Mouse (Mus musculus): ENCODE measurements around the gene Cdk8. TPM values are rescaled to one million over a fixed set of nuclear protein-coding genes. Genes with fewer than 3 reads are reported as not detected.
A peak's percentile ranks its signal among the peaks of the same experiment; 100 is the strongest.

Cdk8 gene
- polyA plus RNA-seq, 1 experiment, result 34.5 TPM

DNA sequence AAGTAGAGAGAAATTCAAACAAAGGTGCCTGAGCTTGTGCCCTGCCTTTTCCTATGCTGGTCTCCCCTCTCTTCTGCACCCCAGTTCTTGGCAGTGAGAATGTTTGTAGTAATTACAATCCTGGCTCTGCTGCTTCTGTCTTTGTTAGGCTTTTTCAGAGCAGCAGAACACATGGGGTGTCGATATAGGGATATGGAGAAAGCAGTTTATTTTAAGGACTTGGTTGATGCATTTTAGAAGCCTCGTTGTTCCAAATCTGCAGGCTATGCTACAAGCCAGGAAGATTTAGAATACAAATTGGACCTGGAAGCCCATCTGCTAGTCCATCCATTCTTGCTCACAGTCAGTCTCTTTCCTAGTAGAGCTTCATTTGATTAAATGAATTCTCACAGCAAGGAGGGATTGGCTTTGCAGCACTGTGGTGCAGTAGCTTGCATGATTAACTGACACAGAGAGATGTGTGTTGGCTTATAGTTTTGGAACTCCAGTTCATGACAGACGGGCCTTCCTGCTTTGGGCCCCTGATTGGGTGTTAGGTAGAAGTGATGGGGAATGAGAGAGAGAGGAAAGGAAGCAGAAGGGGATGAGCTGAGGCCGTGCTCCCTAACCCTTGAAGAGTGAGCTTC, 43.5 kb downstream of the Cdk8 start:
- Histone ChIP-seq H3K4me3 (ENCODE audit: insufficient read depth, low read depth, low read length) (no peak overlapping the region), H3K27ac (ENCODE audit: insufficient read depth, low read depth, low read length) (no peak overlapping the region), H3K27me3 (replicated peaks; ENCODE audit: control insufficient read depth, insufficient read depth, low read length) (no peaks in the 10 kb centered on the region), H3K36me3 (ENCODE audit: control insufficient read depth, insufficient read depth, low read length) (no peaks in the 10 kb centered on the region; the same call in none of the 2 replicates), H3K4me1 (ENCODE audit: control insufficient read depth, insufficient read depth, low read length) (peaks cover 5% of the 10 kb centered on the region; the same call in 1 of the 2 replicates)
- TF ChIP-seq POLR2A (IDR thresholded peaks at IDR 0.05; ENCODE audit: low read depth, low read length) (no peak), CTCF (conservative IDR thresholded peaks at IDR 0.05; ENCODE audit: insufficient read depth, insufficient read length, low read depth, low read length) (no peak)
- WGBS, result 82% methylated on average over 4 of the region's 4 CpGs
- DNase-seq, result no peak

DNA sequence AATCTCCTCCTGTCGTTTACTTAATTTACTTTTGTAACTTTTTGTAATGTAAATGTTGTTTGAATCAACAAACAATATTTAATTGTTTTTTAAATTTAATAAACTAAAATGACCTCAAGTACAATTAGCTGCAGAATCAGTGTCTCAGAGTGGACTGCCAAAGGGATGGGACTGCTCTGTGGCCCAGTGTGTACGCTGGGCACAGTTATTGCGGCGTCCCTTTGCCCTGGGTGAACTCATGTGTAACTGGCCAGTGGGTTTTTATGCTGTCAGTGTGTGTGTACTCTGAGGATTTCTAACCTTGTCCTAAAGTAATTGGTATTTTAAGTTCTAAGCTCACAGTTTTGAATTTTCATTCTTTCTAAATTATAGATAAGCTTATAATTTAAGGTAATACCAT, 46.5 kb downstream of the Cdk8 start:
- Histone ChIP-seq H3K36me3 (ENCODE audit: control insufficient read depth, insufficient read depth, low read length) (no peaks in the 10 kb centered on the region; the same call in none of the 2 replicates), H3K4me3 (ENCODE audit: insufficient read depth, low read depth, low read length) (no peak overlapping the region), H3K4me1 (ENCODE audit: control insufficient read depth, insufficient read depth, low read length) (peaks cover 5% of the 10 kb centered on the region; the same call in 1 of the 2 replicates), H3K27ac (ENCODE audit: insufficient read depth, low read depth, low read length) (no peak overlapping the region), H3K27me3 (replicated peaks; ENCODE audit: control insufficient read depth, insufficient read depth, low read length) (no peaks in the 10 kb centered on the region)
- no peak for TF ChIP-seq CTCF (conservative IDR thresholded peaks at IDR 0.05; ENCODE audit: insufficient read depth, insufficient read length, low read depth, low read length)
- no peak for TF ChIP-seq POLR2A (IDR thresholded peaks at IDR 0.05; ENCODE audit: low read depth, low read length)
- 55% methylated on average over 4 of the region's 4 CpGs for WGBS
- DNase-seq, result peak; percentile 42

DNA sequence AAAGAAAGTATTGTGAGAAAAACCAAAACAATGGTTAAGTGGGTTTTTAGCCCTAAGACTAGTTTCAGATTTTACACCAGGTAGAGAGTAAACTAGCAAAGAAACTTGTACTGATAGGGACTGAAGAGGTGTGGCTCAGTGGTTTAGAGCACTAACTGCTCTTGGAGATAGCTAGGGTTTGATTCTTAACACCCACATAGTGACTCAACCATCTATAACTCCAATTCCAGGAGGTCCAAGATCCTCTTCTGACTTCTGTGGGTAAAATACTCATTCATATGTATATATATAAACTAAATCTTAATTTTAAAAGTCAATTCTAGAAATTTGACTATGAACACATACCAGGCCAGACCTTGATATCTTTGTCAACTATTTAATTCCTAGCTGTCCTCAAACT, 49.0 kb downstream of the Cdk8 start:
- DNase-seq, result no peak
- TF ChIP-seq CTCF (conservative IDR thresholded peaks at IDR 0.05; ENCODE audit: insufficient read depth, insufficient read length, low read depth, low read length) (no peak), POLR2A (IDR thresholded peaks at IDR 0.05; ENCODE audit: low read depth, low read length) (no peak)
- H3K4me3 ChIP-seq (ENCODE audit: insufficient read depth, low read depth, low read length), result no peak overlapping the region
- H3K36me3 ChIP-seq (ENCODE audit: control insufficient read depth, insufficient read depth, low read length), result no peaks in the 10 kb centered on the region; the same call in 1 of the 2 replicates
- no peak overlapping the region for H3K27ac ChIP-seq (ENCODE audit: insufficient read depth, low read depth, low read length)
- H3K4me1 ChIP-seq (ENCODE audit: control insufficient read depth, insufficient read depth, low read length), result peaks cover 5% of the 10 kb centered on the region; the same call in 1 of the 2 replicates
- H3K27me3 ChIP-seq (replicated peaks; ENCODE audit: control insufficient read depth, insufficient read depth, low read length), result no peaks in the 10 kb centered on the region

- H3K27ac ChIP-seq (ENCODE audit: insufficient read depth, low read depth, low read length), result no peak overlapping the region
- TF ChIP-seq CTCF (conservative IDR thresholded peaks at IDR 0.05; ENCODE audit: insufficient read depth, insufficient read length, low read depth, low read length) (no peak), POLR2A (IDR thresholded peaks at IDR 0.05; ENCODE audit: low read depth, low read length) (no peak)
- WGBS, result 71% methylated on average over 4 of the region's 4 CpGs
- DNase-seq, result no peak
- H3K4me1 ChIP-seq (ENCODE audit: control insufficient read depth, insufficient read depth, low read length), result peaks cover 5% of the 10 kb centered on the region; the same call in 1 of the 2 replicates
- no peaks in the 10 kb centered on the region for H3K27me3 ChIP-seq (replicated peaks; ENCODE audit: control insufficient read depth, insufficient read depth, low read length)
- H3K4me3 ChIP-seq (ENCODE audit: insufficient read depth, low read depth, low read length), result no peak overlapping the region
- H3K36me3 ChIP-seq (ENCODE audit: control insufficient read depth, insufficient read depth, low read length), result peaks cover 2% of the 10 kb centered on the region; the same call in 1 of the 2 replicates
Observed at GRCm38 (mm10) chr5:146281241-146281818, 50.3 kb downstream of the Cdk8 start.

DNA sequence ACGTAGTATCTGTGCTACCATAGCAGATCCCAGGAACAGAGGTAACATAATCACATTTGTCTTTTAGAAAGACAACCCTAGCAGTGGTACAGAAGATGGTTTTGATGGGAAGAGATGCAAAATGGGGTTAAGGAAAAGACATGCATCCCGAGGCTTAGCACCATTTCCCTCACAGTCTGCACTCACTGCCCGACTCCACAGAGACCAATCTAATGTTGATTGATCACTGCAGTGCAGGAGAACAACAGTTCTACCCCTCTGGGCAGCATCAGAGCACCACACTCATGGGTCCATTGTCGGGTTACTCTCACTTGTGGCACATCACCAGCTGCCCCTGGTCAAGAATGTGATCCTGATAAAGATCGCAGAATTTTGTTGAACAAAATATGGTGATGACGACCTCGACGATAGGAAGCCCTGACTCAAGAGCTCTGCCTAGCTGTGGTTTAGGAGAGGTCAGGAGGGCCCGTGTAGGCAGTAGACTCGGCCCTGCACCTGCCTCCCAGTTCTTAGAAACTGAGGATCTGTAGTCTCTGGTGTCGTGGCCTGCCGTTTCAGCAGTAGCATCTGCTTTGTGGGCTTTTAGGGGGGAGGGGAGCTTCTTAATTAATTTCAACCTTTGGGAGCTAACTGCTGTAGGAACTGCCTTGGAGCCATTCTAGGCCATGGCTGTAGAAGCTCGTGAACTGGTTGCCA, 51.0 kb downstream of the Cdk8 start:
- Histone ChIP-seq H3K27ac (ENCODE audit: insufficient read depth, low read depth, low read length) (no peak overlapping the region), H3K4me1 (ENCODE audit: control insufficient read depth, insufficient read depth, low read length) (peaks cover 2% of the 10 kb centered on the region; the same call in 1 of the 2 replicates), H3K27me3 (replicated peaks; ENCODE audit: control insufficient read depth, insufficient read depth, low read length) (no peaks in the 10 kb centered on the region), H3K36me3 (ENCODE audit: control insufficient read depth, insufficient read depth, low read length) (peaks cover 2% of the 10 kb centered on the region; the same call in 1 of the 2 replicates), H3K4me3 (ENCODE audit: insufficient read depth, low read depth, low read length) (no peak overlapping the region)
- TF ChIP-seq POLR2A (IDR thresholded peaks at IDR 0.05; ENCODE audit: low read depth, low read length) (no peak), CTCF (conservative IDR thresholded peaks at IDR 0.05; ENCODE audit: insufficient read depth, insufficient read length, low read depth, low read length) (no peak)
- 74% methylated on average over 13 of the region's 13 CpGs for WGBS
- no peak for DNase-seq

GRCm38 (mm10) chr5:146283899-146284298, 52.9 kb downstream of the Cdk8 start:
- H3K36me3 ChIP-seq (ENCODE audit: control insufficient read depth, insufficient read depth, low read length), result peaks cover 4% of the 10 kb centered on the region; the same call in 1 of the 2 replicates
- DNase-seq, result no peak
- WGBS, result 72% methylated on average over 6 of the region's 6 CpGs

GRCm38 (mm10) chr5:146287416-146287815, 56.4 kb downstream of the Cdk8 start:
- peaks cover 13% of the 10 kb centered on the region for H3K4me1 ChIP-seq (ENCODE audit: control insufficient read depth, insufficient read depth, low read length)
- H3K27ac ChIP-seq (ENCODE audit: insufficient read depth, low read depth, low read length), result no peak overlapping the region
- H3K4me3 ChIP-seq (ENCODE audit: insufficient read depth, low read depth, low read length), result no peak overlapping the region
- 90% methylated on average over 10 of the region's 10 CpGs for WGBS
- no peak for DNase-seq
- H3K36me3 ChIP-seq (ENCODE audit: control insufficient read depth, insufficient read depth, low read length), result peaks cover 4% of the 10 kb centered on the region; the same call in 1 of the 2 replicates
- no peaks in the 10 kb centered on the region for H3K27me3 ChIP-seq (replicated peaks; ENCODE audit: control insufficient read depth, insufficient read depth, low read length)
- TF ChIP-seq CTCF (conservative IDR thresholded peaks at IDR 0.05; ENCODE audit: insufficient read depth, insufficient read length, low read depth, low read length) (no peak), POLR2A (IDR thresholded peaks at IDR 0.05; ENCODE audit: low read depth, low read length) (no peak)

More at GRCm38 (mm10) chr5:146283899-146284298, 52.9 kb downstream of the Cdk8 start:
- TF ChIP-seq CTCF (conservative IDR thresholded peaks at IDR 0.05; ENCODE audit: insufficient read depth, insufficient read length, low read depth, low read length) (no peak), POLR2A (IDR thresholded peaks at IDR 0.05; ENCODE audit: low read depth, low read length) (no peak)
- Histone ChIP-seq H3K4me1 (ENCODE audit: control insufficient read depth, insufficient read depth, low read length) (no peaks in the 10 kb centered on the region), H3K27me3 (replicated peaks; ENCODE audit: control insufficient read depth, insufficient read depth, low read length) (no peaks in the 10 kb centered on the region), H3K27ac (ENCODE audit: insufficient read depth, low read depth, low read length) (no peak overlapping the region), H3K4me3 (ENCODE audit: insufficient read depth, low read depth, low read length) (no peak overlapping the region)

Data from kidney, adult 2 months (tissue).